ENCODE assay signal across 24 mouse cellular contexts in genomic region chr1:153764136-153764535, GRCm38 (mm10). TPM values are rescaled to one million over a fixed set of nuclear protein-coding genes. Genes with fewer than 3 reads are reported as not detected.
DNase-seq lines count a peak whose midpoint lies in the region; ATAC-seq and TF ChIP-seq lines count a peak whose summit lies in the region.
"Had no signal": no experiment of that assay in that cellular context is flagged by ENCODE, and none has a peak within 500 bp of the region (broad histone marks: within the 10 kb centered on the region; RNA-seq: fewer than 3 reads in every experiment).

No protein-coding gene starts in this region.

- H3K4me3 ChIP-seq in layer of hippocampus, adult 2 months = no peak overlapping the region
- H3K4me3 ChIP-seq: embryonic facial prominence, embryonic 13.5 days; embryonic facial prominence, embryonic 15.5 days; erythroblast, embryonic 14.5 days; forebrain, embryonic 10.5 days; forebrain, embryonic 12.5 days had no signal

- H3K27ac ChIP-seq in layer of hippocampus, adult 2 months = no peak overlapping the region
- H3K27ac ChIP-seq: embryonic facial prominence, embryonic 13.5 days; embryonic facial prominence, embryonic 15.5 days; forebrain, embryonic 10.5 days; forebrain, embryonic 12.5 days had no signal

- peak; percentile 61; the same call in 1 of the 2 replicates for ATAC-seq in frontal cortex, adult (ENCODE audit: low TSS enrichment)
- ATAC-seq: activated CD4-positive, CD25-positive, alpha-beta regulatory T cell, adult 4 months; forebrain, embryonic 14.5 days; forebrain, embryonic 16.5 days; Patski had no signal

- DNase-seq in frontal cortex, postnatal 25 days (ENCODE audit: low spot score in 2 of 2) = no peak
- no peak for DNase-seq in layer of hippocampus, adult 2 months (ENCODE audit: low spot score in 2 of 2)
- no peak for DNase-seq in layer of hippocampus, postnatal 36 days
- DNase-seq in brain, adult 2 months (ENCODE audit: low read depth, low spot score) = peak; percentile 65
- no peak for DNase-seq in embryo, embryonic 11 days
- DNase-seq: adrenal gland, adult 8-10 months; adrenal gland, postnatal 14 days; adrenal gland, postnatal 36 days; cerebellum, adult 11 months; cerebellum, adult 18-20 months; cerebellum, adult 9-10 months; cerebellum, postnatal 10 days; cerebellum, postnatal 25 days had no signal

- TF ChIP-seq CTCF in layer of hippocampus, adult 2 months (conservative IDR thresholded peaks at IDR 0.05) = 0 out of 2 replicates have a peak, but pooled peaks have one; percentile 4

RNA-seq across cellular contexts. Expression of gene Rnasel, which starts 14.9 kb away (rescaled TPM):
- 1 to 10 TPM; 6.5 to 6.7 TPM for total RNA-seq in layer of hippocampus, adult 2 months (2021)
- total RNA-seq in layer of hippocampus, postnatal 36 days (2021) = 1 to 10 TPM; 5.9 to 6.8 TPM

RNA-seq across cellular contexts. Expression of gene Rgs16, which starts 24.0 kb away (rescaled TPM):
- 1 to 10 TPM; 5.5 TPM for total RNA-seq in layer of hippocampus, adult 2 months (2021)
- 1 to 10 TPM; 6.4 to 7.0 TPM for total RNA-seq in layer of hippocampus, postnatal 36 days (2021)
- total RNA-seq: G1E had no signal
